Mouse (Mus musculus) E14TG2a.4 (cell line): ENCODE data around the gene Lrrc10.
"Not testable (repeated sequence)": the region's sequence is repeated elsewhere in the genome, so short reads cannot be mapped to it uniquely, and the experiment has no call there.

Experiments
- H3K27me3 ChIP-seq: 2 replicates; pipeline ENCODE4 v1.6.1; 2014; ENCODE audit warnings: low read length, control low read depth; ENCODE audit not compliant: insufficient read depth
- H3K36me3 ChIP-seq: 2 replicates; pipeline ENCODE4 v1.6.1; 2014; ENCODE audit warnings: low read length, control low read depth; ENCODE audit not compliant: insufficient read depth
- H3K4me1 ChIP-seq: replicated peaks from 2 replicates; pipeline ENCODE4 v1.6.1; 2014; ENCODE audit warnings: low read depth, low read length, control low read depth
- H3K4me3 ChIP-seq: replicated peaks from 2 replicates; pipeline ENCODE4 v1.5.1; 2014; ENCODE audit warnings: mild to moderate bottlenecking, low read length
- H3K9me3 ChIP-seq: 2 replicates; pipeline ENCODE4 v1.6.1; 2014; ENCODE audit warnings: low read length, control low read depth
- CTCF ChIP-seq: conservative IDR thresholded peaks from 2 replicates; pipeline ENCODE4 v1.5.1; 2014; ENCODE audit warnings: low read length
- NANOG ChIP-seq: IDR thresholded peaks from 2 replicates; pipeline ENCODE4 v1.6.1; 2014; ENCODE audit warnings: borderline replicate concordance, low read length, mixed read lengths
- POU5F1 ChIP-seq: IDR thresholded peaks from 2 replicates; pipeline ENCODE4 v1.6.1; 2014; ENCODE audit warnings: low read length, borderline replicate concordance

Gene Lrrc10

GRCm38 (mm10) chr10:117031160-117031559 lies 14.0 kb upstream of the Lrrc10 start:
- H3K4me3 ChIP-seq: no peak overlapping the region
- no peaks in the 10 kb centered on the region for H3K9me3 ChIP-seq
- no peaks in the 10 kb centered on the region for H3K36me3 ChIP-seq
- H3K4me1 ChIP-seq: peaks cover 21% of the 10 kb centered on the region
- TF ChIP-seq NANOG (no peak), CTCF (no peak)
- H3K27me3 ChIP-seq: peaks cover 23% of the 10 kb centered on the region

- Histone ChIP-seq H3K4me1 (peaks cover 22% of the 10 kb centered on the region), H3K36me3 (no peaks in the 10 kb centered on the region), H3K27me3 (peaks cover 5% of the 10 kb centered on the region; the same call in 1 of the 2 replicates), H3K4me3 (no peak overlapping the region), H3K9me3 (no peaks in the 10 kb centered on the region)
- TF ChIP-seq NANOG (no peak), CTCF (peak; percentile 60), POU5F1 (no peak)
Measured at GRCm38 (mm10) chr10:117033785-117034184, 11.4 kb upstream of the Lrrc10 start.

GRCm38 (mm10) chr10:117040355-117040754 lies 4.8 kb upstream of the Lrrc10 start:
- no peaks in the 10 kb centered on the region for H3K36me3 ChIP-seq
- peaks cover 12% of the 10 kb centered on the region for H3K27me3 ChIP-seq

DNA sequence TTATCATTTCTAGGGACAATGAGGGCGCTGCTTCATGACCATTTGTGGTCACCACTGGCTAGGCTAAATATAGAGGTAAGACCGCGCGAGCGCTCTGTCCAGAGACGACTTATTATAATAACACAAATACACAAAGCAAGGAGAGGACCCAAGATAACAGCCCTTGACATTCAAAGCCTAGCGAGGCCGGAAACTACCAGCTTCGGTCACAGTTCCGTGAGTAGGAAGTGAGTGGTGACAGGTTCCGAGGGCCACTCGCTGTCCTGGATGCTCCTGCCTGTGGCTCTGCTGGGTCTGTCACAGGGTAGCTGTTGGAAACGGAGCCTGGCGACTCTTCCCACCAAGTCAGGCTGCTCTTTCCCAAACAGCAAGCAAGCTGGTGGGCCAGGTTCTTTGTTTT lies 2.8 kb upstream of the Lrrc10 start:
- Histone ChIP-seq H3K9me3 (no peaks in the 10 kb centered on the region), H3K4me1 (peaks cover 45% of the 10 kb centered on the region), H3K27me3 (peaks cover 22% of the 10 kb centered on the region), H3K36me3 (no peaks in the 10 kb centered on the region), H3K4me3 (no peak overlapping the region)
- TF ChIP-seq CTCF: no peak
- no peak for TF ChIP-seq NANOG
- TF ChIP-seq POU5F1: no peak

More at GRCm38 (mm10) chr10:117040355-117040754, 4.8 kb upstream of the Lrrc10 start:
- no peaks in the 10 kb centered on the region for H3K9me3 ChIP-seq
- no peak overlapping the region for H3K4me3 ChIP-seq
- TF ChIP-seq NANOG (no peak), CTCF (0 out of 2 replicates have a peak, but pooled peaks have one; percentile 9), POU5F1 (no peak)
- H3K4me1 ChIP-seq: peaks cover 37% of the 10 kb centered on the region

DNA sequence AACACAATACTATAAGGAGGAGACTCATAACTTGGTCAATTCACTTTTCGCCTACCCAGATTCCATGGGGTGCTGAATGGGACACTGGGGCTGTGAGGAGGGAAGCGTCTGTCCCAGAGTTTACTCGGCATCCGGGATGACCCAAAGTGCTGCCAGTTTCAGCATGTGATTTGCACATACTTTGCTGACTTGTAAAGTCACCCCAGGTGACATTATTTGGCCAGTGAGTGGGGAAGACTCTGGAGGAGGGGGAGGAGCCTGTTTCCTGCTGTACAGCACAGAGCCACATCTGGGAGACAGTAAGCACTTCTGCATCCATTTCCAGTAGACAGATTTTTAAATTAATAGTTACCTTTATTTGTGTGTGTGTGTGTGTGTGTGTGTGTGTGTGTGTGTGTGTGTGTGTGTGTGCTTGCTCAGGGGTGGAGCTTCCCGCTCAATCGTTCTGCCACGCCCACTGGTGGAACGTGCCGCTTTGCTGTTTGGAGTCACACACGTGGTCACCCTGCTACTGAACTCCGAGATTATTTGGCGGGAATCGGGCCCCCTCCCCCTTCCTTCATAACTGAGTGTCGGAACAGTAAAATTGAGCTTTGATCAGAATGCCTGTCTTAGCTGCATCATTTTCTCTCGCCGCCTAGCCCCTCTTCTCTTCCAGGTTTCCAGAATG lies 1.5 kb upstream of the Lrrc10 start:
- not testable (repeated sequence) for H3K9me3 ChIP-seq
- H3K4me3 ChIP-seq: peak overlapping the region; percentile 45
- H3K4me1 ChIP-seq: peaks cover 47% of the 10 kb centered on the region
- peaks cover 22% of the 10 kb centered on the region for H3K27me3 ChIP-seq
- peaks cover 11% of the 10 kb centered on the region for H3K36me3 ChIP-seq

DNA sequence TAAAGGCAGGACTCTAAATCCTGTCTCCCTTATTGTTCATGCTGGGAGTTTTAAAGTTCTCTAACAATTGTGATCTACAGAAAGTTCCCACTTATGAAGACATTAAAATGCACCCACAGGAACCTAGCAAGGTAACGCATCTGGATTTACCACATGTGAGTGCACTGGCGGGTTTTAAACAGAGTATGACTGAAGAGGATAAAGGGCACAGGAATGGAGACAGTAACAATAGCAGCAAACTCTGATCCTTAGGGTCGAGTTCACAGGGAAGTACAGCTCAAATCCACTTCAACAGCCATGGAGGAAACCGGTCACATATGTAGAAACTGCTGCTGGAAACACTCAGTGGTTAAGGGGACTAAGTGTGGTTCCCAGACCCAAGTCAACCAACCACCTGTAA lies 4.1 kb downstream of the Lrrc10 start:
- Histone ChIP-seq H3K4me3 (no peak overlapping the region), H3K36me3 (peaks cover 67% of the 10 kb centered on the region), H3K27me3 (peaks cover 19% of the 10 kb centered on the region), H3K9me3 (no peaks in the 10 kb centered on the region), H3K4me1 (peaks cover 62% of the 10 kb centered on the region)
- no peak for TF ChIP-seq POU5F1
- no peak for TF ChIP-seq CTCF
- TF ChIP-seq NANOG: no peak

DNA sequence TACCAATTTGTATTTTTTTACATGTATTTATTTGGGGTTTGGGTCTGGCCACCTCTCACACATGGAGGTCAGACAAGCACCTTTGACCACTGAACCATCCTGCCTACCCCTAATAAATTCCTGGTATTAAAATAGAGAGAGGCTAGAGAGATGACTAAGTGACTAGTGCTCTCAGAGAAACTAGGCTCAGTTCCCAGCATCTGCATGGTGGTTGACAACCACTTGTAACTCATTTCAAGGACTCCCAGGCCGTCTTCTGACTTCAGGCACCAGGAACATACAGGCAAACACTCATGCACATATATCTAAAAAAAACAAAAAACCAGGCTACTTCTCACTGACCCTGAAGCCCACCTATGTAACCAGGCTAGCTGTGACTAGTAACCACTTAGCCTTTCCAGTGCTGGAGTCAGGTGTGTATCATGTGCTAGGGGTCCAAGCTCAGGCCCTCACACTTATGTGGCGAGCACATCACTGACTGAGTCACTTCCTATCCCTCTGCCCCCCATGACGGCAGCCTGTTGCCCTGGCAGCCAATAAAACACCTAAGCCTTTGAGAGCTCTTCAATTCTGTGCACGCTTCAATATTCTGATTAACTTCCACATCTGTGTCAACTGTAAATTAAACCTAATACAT lies 4.9 kb downstream of the Lrrc10 start:
- TF ChIP-seq NANOG (no peak), POU5F1 (no peak), CTCF (no peak)
- no peak overlapping the region for H3K4me3 ChIP-seq

GRCm38 (mm10) chr10:117055668-117056067 lies 10.5 kb downstream of the Lrrc10 start:
- Histone ChIP-seq H3K4me1 (peaks cover 55% of the 10 kb centered on the region), H3K4me3 (no peak overlapping the region), H3K9me3 (no peaks in the 10 kb centered on the region), H3K36me3 (peaks cover 100% of the 10 kb centered on the region), H3K27me3 (no peaks in the 10 kb centered on the region)
- TF ChIP-seq CTCF (no peak), POU5F1 (no peak), NANOG (no peak)

More for the DNA sequence above, 4.9 kb downstream of the Lrrc10 start:
- Histone ChIP-seq H3K36me3 (peaks cover 75% of the 10 kb centered on the region), H3K27me3 (peaks cover 13% of the 10 kb centered on the region), H3K9me3 (no peaks in the 10 kb centered on the region), H3K4me1 (peaks cover 58% of the 10 kb centered on the region)

GRCm38 (mm10) chr10:117062894-117063253 lies 17.7 kb downstream of the Lrrc10 start:
- TF ChIP-seq POU5F1 (no peak), NANOG (no peak), CTCF (no peak)
- peak overlapping the region; percentile 99 for H3K4me3 ChIP-seq
- peaks cover 51% of the 10 kb centered on the region for H3K36me3 ChIP-seq
- H3K27me3 ChIP-seq: no peaks in the 10 kb centered on the region
- H3K4me1 ChIP-seq: peaks cover 42% of the 10 kb centered on the region
- no peaks in the 10 kb centered on the region for H3K9me3 ChIP-seq
